9 mouse cellular contexts compared by ENCODE assay signal in genomic region chr4:41522788-41523187, GRCm38 (mm10). TPM values are rescaled to one million over a fixed set of nuclear protein-coding genes. Genes with fewer than 3 reads are reported as not detected.
A peak's percentile ranks its signal among the peaks of the same experiment; 100 is the strongest.
DNase-seq lines count a peak whose midpoint lies in the region; TF ChIP-seq lines count a peak whose summit lies in the region.
"Had no signal": no experiment of that assay in that cellular context is flagged by ENCODE, and none has a peak within 500 bp of the region (broad histone marks: within the 10 kb centered on the region; RNA-seq: fewer than 3 reads in every experiment).

No protein-coding gene starts in this region.

- TF ChIP-seq POLR2A in kidney, adult 2 months (IDR thresholded peaks at IDR 0.05; ENCODE audit: low read depth, low read length) = no peak

- no peaks in the 10 kb centered on the region for H3K4me1 ChIP-seq in kidney, adult 2 months (ENCODE audit: control insufficient read depth, insufficient read depth, low read length)
- H3K4me1 ChIP-seq: limb, embryonic 13.5 days had no signal

- no peak overlapping the region for H3K4me3 ChIP-seq in layer of hippocampus, adult 2 months
- no peak overlapping the region for H3K4me3 ChIP-seq in kidney, adult 2 months (ENCODE audit: insufficient read depth, low read depth, low read length)
- H3K4me3 ChIP-seq: limb, embryonic 13.5 days had no signal

- no peaks in the 10 kb centered on the region for H3K27me3 ChIP-seq in kidney, adult 2 months (replicated peaks; ENCODE audit: control insufficient read depth, insufficient read depth, low read length)

- H3K36me3 ChIP-seq in kidney, adult 2 months (ENCODE audit: control insufficient read depth, insufficient read depth, low read length) = no peaks in the 10 kb centered on the region
- H3K36me3 ChIP-seq: limb, embryonic 13.5 days had no signal

- DNase-seq in adrenal gland, postnatal 10 days = peak; percentile 57
- no peak for DNase-seq in adrenal gland, postnatal 4 days (ENCODE audit: low spot score in 2 of 2)
- peak in 1 of 2 experiments; percentile 69 for DNase-seq in layer of hippocampus, adult 2 months (ENCODE audit: low spot score in 2 of 2)
- no peak for DNase-seq in layer of hippocampus, adult 9-11 months
- DNase-seq in ZHBTc4 (ENCODE audit: low read depth, low spot score) = peak; percentile 69
- peak; percentile 58 for DNase-seq in kidney, adult 2 months
- peak; percentile 60 for DNase-seq in naive thymus-derived CD4-positive, alpha-beta T cell, adult 2 months (ENCODE audit: low read depth)
- DNase-seq in gastrocnemius, adult 8-10 months (ENCODE audit: low spot score in 2 of 2) = no peak

- no peak overlapping the region for H3K27ac ChIP-seq in layer of hippocampus, adult 2 months
- H3K27ac ChIP-seq in kidney, adult 2 months (ENCODE audit: insufficient read depth, low read depth, low read length) = no peak overlapping the region
- H3K27ac ChIP-seq: limb, embryonic 13.5 days had no signal

- TF ChIP-seq CTCF in layer of hippocampus, adult 2 months (conservative IDR thresholded peaks at IDR 0.05) = peak; percentile 97
- peak; percentile 15; the same call in 1 of the 2 replicates for TF ChIP-seq CTCF in kidney, adult 2 months (conservative IDR thresholded peaks at IDR 0.05; ENCODE audit: insufficient read depth, insufficient read length, low read depth, low read length)

- 46% methylated on average over 5 of the region's 5 CpGs for WGBS in kidney, adult 2 months

RNA-seq across cellular contexts. Expression of gene 1110017D15Rik, which starts 5.7 kb away (rescaled TPM):
- under 1 TPM in 1 of 2 experiments, not detected in 1; 0.45 TPM for total RNA-seq in adrenal gland, postnatal 10 days (2021)
- 1 to 10 TPM in 1 of 2 experiments, under 1 TPM in 1; 0.56 to 1.2 TPM for total RNA-seq in adrenal gland, postnatal 4 days (2021)
- 1 to 10 TPM; 4.5 to 6.1 TPM for total RNA-seq in layer of hippocampus, adult 2 months (2021)
- 0.11 and 0.42 TPM in 2 replicates for polyA plus RNA-seq in kidney, adult 2 months (2012; rRNA removed)
- not detected for total RNA-seq in gastrocnemius, adult 8-10 months (2022)

RNA-seq across cellular contexts. Expression of gene AI464131, which starts 19.9 kb away (rescaled TPM):
- 10 to 100 TPM; 13.3 to 17.4 TPM for total RNA-seq in adrenal gland, postnatal 10 days (2021)
- total RNA-seq in adrenal gland, postnatal 4 days (2021) = 10 to 100 TPM; 11.1 to 12.2 TPM
- 10 to 100 TPM; 31.4 to 31.8 TPM for total RNA-seq in layer of hippocampus, adult 2 months (2021)
- 23.1 and 26.8 TPM in 2 replicates for polyA plus RNA-seq in kidney, adult 2 months (2012; rRNA removed)
- 100 to 1,000 TPM in 1 of 4 experiments, 10 to 100 TPM in 3; 65.9 to 101 (median 86.2) TPM for total RNA-seq in gastrocnemius, adult 8-10 months (2022)

RNA-seq across cellular contexts. Expression of gene Fam219a, which starts 46.5 kb away (rescaled TPM):
- total RNA-seq in adrenal gland, postnatal 10 days (2021) = 10 to 100 TPM; 18.8 to 23.5 TPM
- total RNA-seq in adrenal gland, postnatal 4 days (2021) = 10 to 100 TPM; 31.2 to 34.6 TPM
- 100 to 1,000 TPM; 153 to 157 TPM for total RNA-seq in layer of hippocampus, adult 2 months (2021)
- 16.4 and 18.4 TPM in 2 replicates for polyA plus RNA-seq in kidney, adult 2 months (2012; rRNA removed)
- 10 to 100 TPM; 19.1 to 29.8 (median 24.0) TPM for total RNA-seq in gastrocnemius, adult 8-10 months (2022)

RNA-seq across cellular contexts. Expression of gene Dnaic1, which starts 46.8 kb away (rescaled TPM):
- 1 to 10 TPM; 3.3 to 3.5 TPM for total RNA-seq in adrenal gland, postnatal 10 days (2021)
- 1 to 10 TPM in 1 of 2 experiments, under 1 TPM in 1; 0.11 to 1.9 TPM for total RNA-seq in adrenal gland, postnatal 4 days (2021)
- 1 to 10 TPM; 7.7 to 8.3 TPM for total RNA-seq in layer of hippocampus, adult 2 months (2021)
- 0.83 and 0.92 TPM in 2 replicates for polyA plus RNA-seq in kidney, adult 2 months (2012; rRNA removed)
- 1 to 10 TPM in 1 of 4 experiments, under 1 TPM in 2, not detected in 1; 0.88 to 1.1 (median 0.94) TPM for total RNA-seq in gastrocnemius, adult 8-10 months (2022)

RNA-seq across cellular contexts. Expression of gene Nudt2, which starts 57.8 kb away (rescaled TPM):
- 10 to 100 TPM; 30.2 to 30.9 TPM for total RNA-seq in adrenal gland, postnatal 10 days (2021)
- 10 to 100 TPM; 31.1 to 31.7 TPM for total RNA-seq in adrenal gland, postnatal 4 days (2021)
- 10 to 100 TPM; 29.3 to 30.4 TPM for total RNA-seq in layer of hippocampus, adult 2 months (2021)
- 28.1 and 34.9 TPM in 2 replicates for polyA plus RNA-seq in kidney, adult 2 months (2012; rRNA removed)
- total RNA-seq in gastrocnemius, adult 8-10 months (2022) = 10 to 100 TPM; 23.9 to 32.6 (median 27.9) TPM

Comparison
In these comparisons a context has a peak if more than half of its experiments do, and no peak if none do; other contexts are left out.
1. DNase-seq: peak in adrenal gland, postnatal 10 days (single experiment), ZHBTc4 (single experiment), kidney, adult 2 months (single experiment) and naive thymus-derived CD4-positive, alpha-beta T cell, adult 2 months (single experiment); none in adrenal gland, postnatal 4 days (0 of 2), layer of hippocampus, adult 9-11 months (single experiment) and gastrocnemius, adult 8-10 months (0 of 2).
2. RNA of gene Fam219a, which starts 46.5 kb away (total RNA-seq): 153 to 157 TPM in layer of hippocampus, adult 2 months; 31.2 to 34.6 TPM in adrenal gland, postnatal 4 days, 19.1 to 29.8 TPM in gastrocnemius, adult 8-10 months and 18.8 to 23.5 TPM in adrenal gland, postnatal 10 days; every median in the first group is over 4 times any median in the second.